In genomic region chr9:62678550-62679155, GRCm38 (mm10) we compare ENCODE assay signal across 8 mouse cellular contexts. TPM values are rescaled to one million over a fixed set of nuclear protein-coding genes. Genes with fewer than 3 reads are reported as not detected.
DNase-seq lines count a peak whose midpoint lies in the region; ATAC-seq and TF ChIP-seq lines count a peak whose summit lies in the region.

No protein-coding gene starts in this region.

- peak overlapping the region; percentile 45 for H3K4me3 ChIP-seq in kidney, embryonic 15.5 days (replicated peaks)
- peak overlapping the region; percentile 38 for H3K4me3 ChIP-seq in neural tube, embryonic 13.5 days

- no peak overlapping the region for H3K27ac ChIP-seq in kidney, embryonic 15.5 days
- no peak overlapping the region for H3K27ac ChIP-seq in neural tube, embryonic 13.5 days (replicated peaks)

- no peak for DNase-seq in kidney, adult 11 months
- peak; percentile 22 for DNase-seq in brain, embryonic 14.5 days (ENCODE audit: low read depth)
- peak; percentile 23 to 31 for DNase-seq in heart, adult 9 months (ENCODE audit: low spot score in 2 of 2)
- peak; percentile 15 to 19 for DNase-seq in layer of hippocampus, postnatal 14 days (ENCODE audit: low spot score in 2 of 2)
- no peak for DNase-seq in urinary bladder, adult 18-20 months (ENCODE audit: low spot score in 2 of 2)
- DNase-seq in adrenal gland, adult 8-10 months: no peak

- peaks cover 44% of the 10 kb centered on the region for H3K27me3 ChIP-seq in kidney, embryonic 15.5 days
- H3K27me3 ChIP-seq in neural tube, embryonic 13.5 days: peaks cover 53% of the 10 kb centered on the region

- H3K4me1 ChIP-seq in kidney, embryonic 15.5 days: peaks cover 22% of the 10 kb centered on the region
- H3K4me1 ChIP-seq in neural tube, embryonic 13.5 days (replicated peaks): peaks cover 22% of the 10 kb centered on the region

- no peak for TF ChIP-seq CTCF in brain, embryonic 14.5 days (IDR thresholded peaks at IDR 0.05; ENCODE audit: borderline replicate concordance, extremely low read depth, insufficient read depth, insufficient read length)

- no peak for ATAC-seq in kidney, embryonic 15.5 days (replicated peaks; ENCODE audit: low FRiP score)
- ATAC-seq in neural tube, embryonic 13.5 days (ENCODE audit: low read depth): 0 out of 2 replicates have a peak, but pooled peaks have one; percentile 15

- 6% methylated on average over 22 of the region's 22 CpGs for WGBS in kidney, embryonic 15.5 days
- 3% methylated on average over 22 of the region's 22 CpGs for WGBS in neural tube, embryonic 13.5 days

- H3K4me2 ChIP-seq in kidney, embryonic 15.5 days: peak overlapping the region; percentile 92
- peak overlapping the region; percentile 67 for H3K4me2 ChIP-seq in neural tube, embryonic 13.5 days

- TF ChIP-seq POLR2A in brain, embryonic 14.5 days (IDR thresholded peaks at IDR 0.05; ENCODE audit: borderline replicate concordance, extremely low read depth, insufficient read depth, insufficient read length, poor library complexity, severe bottlenecking): no peak

- no peaks in the 10 kb centered on the region for H3K9me3 ChIP-seq in kidney, embryonic 15.5 days (replicated peaks)
- no peaks in the 10 kb centered on the region for H3K9me3 ChIP-seq in neural tube, embryonic 13.5 days

- peak overlapping the region; percentile 30 for H3K9ac ChIP-seq in kidney, embryonic 15.5 days
- peak overlapping the region; percentile 63 for H3K9ac ChIP-seq in neural tube, embryonic 13.5 days

- H3K36me3 ChIP-seq in kidney, embryonic 15.5 days: no peaks in the 10 kb centered on the region
- no peaks in the 10 kb centered on the region for H3K36me3 ChIP-seq in neural tube, embryonic 13.5 days

RNA-seq across cellular contexts. Expression of gene Itga11, which starts 1.0 kb away (rescaled TPM):
- 1.2 and 1.4 TPM in 2 replicates for polyA plus RNA-seq in kidney, embryonic 15.5 days (2015; fragmentation: Nextera tagmentation; extraction: Ambion mirVana)
- 1.8 and 4.2 TPM in 2 replicates for polyA plus RNA-seq in brain, embryonic 14.5 days (2012; rRNA removed)
- total RNA-seq in layer of hippocampus, postnatal 14 days (2021): under 1 TPM; 0.79 to 0.88 TPM
- polyA plus RNA-seq in neural tube, embryonic 13.5 days (2015; fragmentation: Nextera tagmentation; extraction: Ambion mirVana): 1.4 and 1.7 TPM in 2 replicates
- total RNA-seq in adrenal gland, adult 8-10 months (2022): 1 to 10 TPM; 2.1 to 3.3 (median 2.3) TPM

Comparison
In these comparisons a context has a peak if more than half of its experiments do, and no peak if none do; other contexts are left out.
1. DNase-seq: peak in brain, embryonic 14.5 days (single experiment), heart, adult 9 months (2 of 2) and layer of hippocampus, postnatal 14 days (2 of 2); none in kidney, adult 11 months (single experiment), urinary bladder, adult 18-20 months (0 of 2) and adrenal gland, adult 8-10 months (single experiment).